In genomic region chr11:49982881-49983280, GRCm38 (mm10) we compare ENCODE assay signal across 17 mouse cellular contexts. TPM values are rescaled to one million over a fixed set of nuclear protein-coding genes. Genes with fewer than 3 reads are reported as not detected.
A peak's percentile ranks its signal among the peaks of the same experiment; 100 is the strongest.
DNase-seq lines count a peak whose midpoint lies in the region; ATAC-seq lines count a peak whose summit lies in the region.
"Had no signal": no experiment of that assay in that cellular context is flagged by ENCODE, and none has a peak within 500 bp of the region (broad histone marks: within the 10 kb centered on the region; RNA-seq: fewer than 3 reads in every experiment).

No protein-coding gene starts in this region.

- H3K9ac ChIP-seq in kidney, embryonic 14.5 days (ENCODE audit: low read depth, low read length) = no peak overlapping the region
- H3K9ac ChIP-seq: embryonic facial prominence, embryonic 15.5 days; forebrain, embryonic 13.5 days; heart, embryonic 15.5 days; limb, embryonic 15.5 days; midbrain, embryonic 15.5 days had no signal

- DNase-seq in A20 (ENCODE audit: low read depth, low spot score) = peak; percentile 70
- peak; percentile 65 for DNase-seq in CD4-positive helper T cell, adult 2 months (ENCODE audit: low read depth, low spot score)
- peak; percentile 16 for DNase-seq in c-Kit-positive CD71-positive TER-119-positive erythroid progenitor cells, embryonic 14.5 days (ENCODE audit: low spot score)
- DNase-seq in kidney, postnatal 36 days = no peak
- no peak for DNase-seq in testis, postnatal 14 days (ENCODE audit: low spot score)
- DNase-seq: adrenal gland, adult 8-10 months; cerebellum, adult 9-11 months; kidney, postnatal 14 days; lung, postnatal 36 days had no signal

- no peaks in the 10 kb centered on the region for H3K36me3 ChIP-seq in kidney, embryonic 14.5 days (ENCODE audit: control insufficient read depth, insufficient read depth, low read length)
- H3K36me3 ChIP-seq: embryonic facial prominence, embryonic 15.5 days; heart, embryonic 15.5 days; limb, embryonic 15.5 days; midbrain, embryonic 15.5 days had no signal

- H3K4me1 ChIP-seq in kidney, embryonic 14.5 days (ENCODE audit: control insufficient read depth, insufficient read depth, low read length) = no peaks in the 10 kb centered on the region
- H3K4me1 ChIP-seq: embryonic facial prominence, embryonic 15.5 days; forebrain, embryonic 13.5 days; limb, embryonic 15.5 days; midbrain, embryonic 15.5 days had no signal

- peak; percentile 21 for ATAC-seq in monocyte, adult 5-6 weeks (replicated peaks; ENCODE audit: insufficient number of reproducible peaks, low FRiP score, low TSS enrichment, poor library complexity, severe bottlenecking)
- ATAC-seq in kidney, embryonic 14.5 days (ENCODE audit: low FRiP score, low TSS enrichment) = no peak
- ATAC-seq: forebrain, embryonic 13.5 days; intestine, postnatal 0 days; midbrain, embryonic 15.5 days had no signal

- no peak overlapping the region for H3K4me3 ChIP-seq in kidney, embryonic 14.5 days (ENCODE audit: low read length)
- H3K4me3 ChIP-seq: embryonic facial prominence, embryonic 15.5 days; forebrain, embryonic 13.5 days; heart, embryonic 15.5 days; limb, embryonic 15.5 days; midbrain, embryonic 15.5 days had no signal

- 41% methylated on average over 4 of the region's 4 CpGs for WGBS in kidney, embryonic 14.5 days

- H3K4me2 ChIP-seq in kidney, embryonic 14.5 days (replicated peaks; ENCODE audit: low read depth, low read length) = no peak overlapping the region
- H3K4me2 ChIP-seq: embryonic facial prominence, embryonic 15.5 days; forebrain, embryonic 13.5 days; heart, embryonic 15.5 days; limb, embryonic 15.5 days; midbrain, embryonic 15.5 days had no signal

- H3K9me3 ChIP-seq in kidney, embryonic 14.5 days (ENCODE audit: control insufficient read depth, low read length) = no peaks in the 10 kb centered on the region
- H3K9me3 ChIP-seq: embryonic facial prominence, embryonic 15.5 days; forebrain, embryonic 13.5 days; heart, embryonic 15.5 days; limb, embryonic 15.5 days; midbrain, embryonic 15.5 days had no signal

- H3K27ac ChIP-seq in kidney, embryonic 14.5 days (ENCODE audit: low read depth, low read length) = no peak overlapping the region
- H3K27ac ChIP-seq: embryonic facial prominence, embryonic 15.5 days; forebrain, embryonic 13.5 days; heart, embryonic 15.5 days; limb, embryonic 15.5 days; midbrain, embryonic 15.5 days had no signal

- no peaks in the 10 kb centered on the region; the same call in 1 of the 2 replicates for H3K27me3 ChIP-seq in kidney, embryonic 14.5 days (ENCODE audit: control insufficient read depth, insufficient read depth, low read length)
- H3K27me3 ChIP-seq: embryonic facial prominence, embryonic 15.5 days; forebrain, embryonic 13.5 days; heart, embryonic 15.5 days; limb, embryonic 15.5 days; midbrain, embryonic 15.5 days had no signal

RNA-seq across cellular contexts. Expression of gene Rnf130, which starts 42.3 kb away (rescaled TPM):
- 335 to 628 TPM (median 575 TPM) in 3 replicates for total RNA-seq in monocyte, adult 5-6 weeks (2017)
- polyA plus RNA-seq in kidney, embryonic 14.5 days (2014; fragmentation: Nextera tagmentation; extraction: Ambion mirVana) = 69.3 and 71.2 TPM in 2 replicates

Comparison
In these comparisons a context has a peak if more than half of its experiments do, and no peak if none do; other contexts are left out.
1. DNase-seq: peak in A20 (single experiment), CD4-positive helper T cell, adult 2 months (single experiment) and c-Kit-positive CD71-positive TER-119-positive erythroid progenitor cells, embryonic 14.5 days (single experiment); none in kidney, postnatal 36 days (0 of 2) and testis, postnatal 14 days (single experiment).